Mouse (Mus musculus) forebrain, embryonic 11.5 days (tissue): ENCODE data around the gene Cplx3. TPM values are rescaled to one million over a fixed set of nuclear protein-coding genes. Genes with fewer than 3 reads are reported as not detected.

ENCODE experiments used
- ATAC-seq: fragments of 200-750 bp; cut with Nextera tagmentation; replicated peaks from 2 replicates; pipeline ENCODE4 v1.8.0; 2017; ENCODE audit warnings: moderate TSS enrichment; ENCODE audit not compliant: low FRiP score
- DNase-seq: peaks from one replicate; pipeline ENCODE4 v3.0.0-alpha.2; 2017; ENCODE audit warnings: low spot score
- H3K27ac ChIP-seq: fragments of 300-500 bp; sonication (generic); 2 replicates; pipeline ENCODE4 v1.5.1; 2014; ENCODE audit warnings: low read depth, low read length
- H3K27me3 ChIP-seq: fragments of 300-500 bp; sonication (generic); 2 replicates; pipeline ENCODE4 v1.6.1; 2014; ENCODE audit warnings: mild to moderate bottlenecking, low read length, mixed read lengths; ENCODE audit not compliant: control insufficient read depth, insufficient read depth
- H3K36me3 ChIP-seq: fragments of 300-500 bp; sonication (generic); 2 replicates; pipeline ENCODE4 v1.6.1; 2014; ENCODE audit warnings: mild to moderate bottlenecking, low read length, moderate library complexity, mixed read lengths; ENCODE audit not compliant: control insufficient read depth, insufficient read depth
- H3K4me1 ChIP-seq: fragments of 300-500 bp; sonication (generic); replicated peaks from 2 replicates; pipeline ENCODE4 v1.6.1; 2014; ENCODE audit warnings: low read length, mixed read lengths; ENCODE audit not compliant: control insufficient read depth, insufficient read depth
- H3K4me2 ChIP-seq: fragments of 300-500 bp; sonication (generic); 2 replicates; pipeline ENCODE4 v1.6.1; 2014; ENCODE audit warnings: low read depth, mild to moderate bottlenecking, low read length, moderate library complexity, mixed read lengths; ENCODE audit not compliant: severe bottlenecking
- H3K4me3 ChIP-seq: fragments of 300-500 bp; sonication (generic); 2 replicates; pipeline ENCODE4 v1.5.1; 2014; ENCODE audit warnings: low read depth, low read length
- H3K9ac ChIP-seq: fragments of 300-500 bp; sonication (generic); 2 replicates; pipeline ENCODE4 v1.6.1; 2014; ENCODE audit warnings: low read length
- H3K9me3 ChIP-seq: fragments of 300-500 bp; sonication (generic); 2 replicates; pipeline ENCODE4 v1.6.1; 2016; ENCODE audit warnings: low read length, mixed read lengths; ENCODE audit not compliant: control insufficient read depth
- WGBS: fragments of 180-500 bp; shearing (Covaris S2); extraction: QIAGEN DNeasy Blood & Tissue Kit; methylation state at CpG from one replicate; pipeline ENCODE4 v1.1.7; 2014; 5-methylcytosine and 5-hydroxymethylcytosine counted together
- polyA plus RNA-seq: library from polyadenylated mRNA; unstranded; fragments of >200 nt; fragmentation: Nextera tagmentation; extraction: Ambion mirVana; gene quantifications from 2 replicates; pipeline ENCODE4 v1.2.1, GENCODE M21; 2014

Cplx3 gene
- polyA plus RNA-seq, 1 experiment from 2014 or later = not detected

DNA sequence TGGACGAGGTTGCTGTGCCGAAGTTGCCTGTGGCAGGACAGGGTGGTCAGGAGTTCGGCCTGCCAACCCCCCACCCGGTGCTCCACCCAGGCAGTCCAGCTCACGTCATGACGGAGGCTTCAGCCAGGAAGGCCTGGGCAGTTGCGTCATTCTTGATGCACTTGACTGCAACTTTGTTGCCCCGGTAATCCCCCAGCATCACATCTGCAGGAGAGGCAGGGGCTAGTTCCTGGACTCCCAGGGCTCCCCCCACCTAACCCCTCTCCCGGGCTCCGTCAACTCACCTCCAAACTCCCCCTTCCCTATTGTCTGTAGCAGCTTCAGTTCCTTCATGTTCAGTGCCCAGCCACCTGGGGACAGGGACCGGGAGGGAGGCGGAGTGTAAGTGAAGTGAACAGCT lies 22.6 kb upstream of the Cplx3 start:
- Histone ChIP-seq H3K27ac (no peak overlapping the region), H3K4me2 (no peak overlapping the region), H3K4me1 (no peaks in the 10 kb centered on the region), H3K4me3 (no peak overlapping the region), H3K27me3 (no peaks in the 10 kb centered on the region), H3K9ac (no peak overlapping the region), H3K9me3 (no peaks in the 10 kb centered on the region), H3K36me3 (peaks cover 14% of the 10 kb centered on the region; the same call in 1 of the 2 replicates)
- WGBS = 93% methylated on average over 12 of the region's 12 CpGs
- DNase-seq (no peak), ATAC-seq (no peak)

DNA sequence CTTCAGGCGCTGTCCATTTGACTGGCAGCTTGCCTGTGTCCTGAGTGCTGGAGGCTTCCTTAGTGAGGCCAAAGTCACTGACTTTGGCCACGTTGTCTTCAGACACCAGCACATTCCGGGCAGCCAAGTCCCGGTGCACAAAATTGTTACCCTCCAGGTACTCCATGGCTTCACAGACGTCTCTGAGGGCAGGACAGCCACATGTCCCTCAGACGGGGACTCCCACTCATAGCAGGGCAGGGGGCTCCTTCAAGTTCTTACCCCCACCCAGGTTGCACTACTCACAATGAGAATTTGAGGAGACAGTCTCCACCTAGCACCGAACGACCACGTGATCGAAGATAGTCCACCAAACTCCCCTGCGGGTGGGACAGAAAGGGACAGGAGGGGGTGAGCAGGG lies 21.8 kb upstream of the Cplx3 start:
- H3K27me3 ChIP-seq = no peaks in the 10 kb centered on the region
- no peaks in the 10 kb centered on the region for H3K4me1 ChIP-seq
- H3K4me2 ChIP-seq = no peak overlapping the region
- no peak for ATAC-seq
- no peak overlapping the region for H3K27ac ChIP-seq
- H3K9ac ChIP-seq = no peak overlapping the region
- peaks cover 14% of the 10 kb centered on the region; the same call in 1 of the 2 replicates for H3K36me3 ChIP-seq
- H3K9me3 ChIP-seq = no peaks in the 10 kb centered on the region
- DNase-seq = no peak
- 88% methylated on average over 11 of the region's 11 CpGs for WGBS
- H3K4me3 ChIP-seq = no peak overlapping the region

DNA sequence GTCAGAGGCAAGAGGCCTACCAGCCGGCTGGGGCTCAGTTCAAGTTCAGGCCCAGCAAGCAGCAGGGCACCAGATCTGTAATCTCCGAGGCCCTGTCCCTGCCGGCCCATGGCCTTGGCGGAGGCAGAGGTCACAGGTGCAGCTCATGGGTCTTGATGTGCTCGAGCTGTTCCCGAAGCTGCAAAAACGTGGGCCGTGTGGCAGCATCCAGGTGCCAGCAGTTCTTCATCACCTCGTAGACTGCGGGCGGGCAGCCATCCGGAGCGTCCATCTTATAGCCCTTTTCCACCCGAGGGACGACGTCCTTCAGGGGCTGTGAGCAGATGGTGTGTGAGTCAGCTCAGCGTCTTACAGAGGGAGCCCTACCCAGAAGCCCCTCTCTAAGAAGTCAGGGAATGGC lies 21.1 kb upstream of the Cplx3 start:
- H3K36me3 ChIP-seq = peaks cover 14% of the 10 kb centered on the region; the same call in 1 of the 2 replicates
- ATAC-seq (no peak), DNase-seq (no peak)
- no peak overlapping the region for H3K27ac ChIP-seq
- 94% methylated on average over 17 of the region's 17 CpGs for WGBS
- H3K9ac ChIP-seq = no peak overlapping the region
- H3K27me3 ChIP-seq = no peaks in the 10 kb centered on the region
- no peak overlapping the region for H3K4me3 ChIP-seq
- H3K4me1 ChIP-seq = no peaks in the 10 kb centered on the region
- no peak overlapping the region for H3K4me2 ChIP-seq
- H3K9me3 ChIP-seq = no peaks in the 10 kb centered on the region

DNA sequence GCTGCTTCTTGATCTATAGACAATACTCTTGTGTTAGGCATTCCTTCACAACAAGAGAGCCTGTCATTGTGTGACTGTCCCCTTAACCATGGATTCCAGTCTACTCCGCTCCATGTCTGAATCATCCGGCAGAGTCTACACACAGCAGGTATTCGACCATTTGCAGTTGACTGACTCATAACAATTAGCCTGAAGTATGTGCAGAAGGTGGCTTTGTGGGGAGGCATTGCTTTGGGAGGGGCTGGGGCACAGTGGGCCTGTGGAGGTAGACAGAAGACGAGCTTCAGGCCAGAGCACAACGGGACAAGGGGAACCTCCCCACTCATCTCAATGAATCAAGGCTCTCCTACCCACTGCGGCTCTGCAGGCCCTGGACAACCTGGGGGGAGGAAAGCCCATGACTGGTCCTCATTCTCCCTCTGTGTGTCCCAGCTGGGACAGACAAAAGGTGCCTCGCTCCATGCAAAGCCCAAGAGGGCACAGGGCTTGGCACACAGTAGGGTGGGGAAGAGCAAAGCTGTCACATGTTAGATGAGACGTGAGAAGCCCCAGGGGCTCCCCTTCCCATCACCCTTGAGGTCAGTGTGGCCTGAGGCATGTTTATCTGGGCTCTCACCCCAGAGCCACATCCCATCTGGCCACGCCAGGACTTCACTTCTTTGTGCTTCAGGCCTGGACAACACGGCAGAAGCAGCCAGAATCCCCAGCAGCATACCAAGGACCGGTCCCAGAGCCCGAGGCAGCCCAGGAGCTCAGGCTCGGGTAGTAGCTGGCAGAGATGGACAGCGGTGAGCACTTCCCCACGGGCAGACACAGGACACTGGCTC lies 19.8 kb upstream of the Cplx3 start:
- WGBS = 67% methylated on average over 15 of the region's 15 CpGs
- Histone ChIP-seq H3K36me3 (peaks cover 14% of the 10 kb centered on the region; the same call in 1 of the 2 replicates), H3K4me2 (no peak overlapping the region), H3K27me3 (no peaks in the 10 kb centered on the region), H3K27ac (no peak overlapping the region), H3K4me1 (no peaks in the 10 kb centered on the region), H3K4me3 (no peak overlapping the region), H3K9ac (no peak overlapping the region), H3K9me3 (no peaks in the 10 kb centered on the region)
- DNase-seq = no peak
- ATAC-seq = no peak

DNA sequence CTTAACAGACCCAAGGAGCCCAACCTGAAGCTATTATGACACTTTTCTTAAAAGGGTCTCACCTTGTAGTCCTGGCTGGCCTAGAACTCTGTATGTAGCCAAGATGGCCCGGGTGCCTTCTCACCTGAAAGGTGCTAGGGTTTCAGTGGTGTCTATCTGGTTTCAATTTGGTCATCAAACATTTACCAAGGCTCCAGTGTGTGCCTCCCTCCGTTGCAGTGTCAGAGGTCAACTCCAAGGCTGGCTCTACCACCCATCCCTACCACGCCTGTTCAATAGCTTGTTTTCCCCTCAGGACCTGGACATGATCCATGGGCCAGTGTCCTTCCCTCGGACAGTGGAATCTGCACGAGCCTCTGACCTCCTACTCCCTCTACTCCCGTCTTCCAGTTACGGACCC lies 18.2 kb upstream of the Cplx3 start:
- 82% methylated on average over 7 of the region's 7 CpGs for WGBS
- Histone ChIP-seq H3K27ac (no peak overlapping the region), H3K27me3 (no peaks in the 10 kb centered on the region), H3K9ac (no peak overlapping the region), H3K9me3 (no peaks in the 10 kb centered on the region), H3K4me3 (no peak overlapping the region), H3K4me2 (no peak overlapping the region), H3K36me3 (peaks cover 12% of the 10 kb centered on the region; the same call in 1 of the 2 replicates), H3K4me1 (no peaks in the 10 kb centered on the region)
- no peak for DNase-seq
- ATAC-seq = no peak

DNA sequence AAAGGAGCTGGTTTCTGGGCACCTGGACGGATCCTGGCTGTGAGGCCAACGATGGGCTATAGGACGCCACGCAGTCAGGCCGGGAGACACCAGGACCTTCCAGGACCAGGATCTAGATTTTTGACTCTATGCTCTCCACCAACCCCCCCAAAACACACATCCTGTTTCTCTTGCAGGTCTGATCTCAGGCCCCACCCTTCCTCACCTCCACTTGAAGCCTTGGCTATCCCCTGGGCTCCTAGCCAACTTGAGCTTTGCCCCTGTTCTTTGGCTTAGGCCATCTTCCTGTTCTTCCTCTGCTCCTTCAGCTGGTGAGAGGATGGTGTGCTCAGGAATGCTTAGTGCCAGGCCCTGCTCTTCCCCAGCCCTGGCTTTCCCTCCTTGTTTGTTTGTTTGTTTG lies 14.6 kb upstream of the Cplx3 start, which contains the start of gene Lman1l:
Lman1l (minus strand) TSS at position 101 of the 400 bp plus-strand sequence.
- Histone ChIP-seq H3K4me1 (no peaks in the 10 kb centered on the region), H3K27ac (no peak within 1 kb of the TSS), H3K9me3 (no peaks in the 10 kb centered on the region), H3K27me3 (no peaks in the 10 kb centered on the region), H3K9ac (no peak within 1 kb of the TSS), H3K36me3 (no peaks in the 10 kb centered on the region; the same call in 1 of the 2 replicates), H3K4me3 (no peak within 1 kb of the TSS), H3K4me2 (no peak within 1 kb of the TSS)
- no peak for ATAC-seq
- DNase-seq = no peak
- 91% methylated on average over 5 of the region's 5 CpGs for WGBS

DNA sequence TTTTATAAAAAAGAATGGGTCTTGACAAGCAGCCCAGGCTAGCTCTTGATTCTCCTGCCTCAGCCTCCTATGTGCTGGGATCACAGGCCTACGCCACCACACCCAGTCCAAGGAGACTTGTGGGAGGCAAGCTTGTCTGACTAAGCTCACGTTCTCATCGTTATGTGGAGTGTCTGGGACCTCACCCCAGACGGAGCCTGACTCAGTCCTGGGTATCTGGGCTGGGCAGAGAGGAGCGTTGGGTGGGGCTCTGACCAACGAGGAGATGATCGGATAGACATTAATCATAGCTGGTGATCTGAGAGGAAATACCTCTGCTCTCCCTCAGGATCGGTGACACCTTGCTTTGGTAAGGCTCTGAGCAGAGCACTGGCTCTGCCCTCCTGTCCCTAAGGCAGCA lies 12.8 kb upstream of the Cplx3 start:
- Histone ChIP-seq H3K9ac (no peak overlapping the region), H3K27ac (no peak overlapping the region), H3K27me3 (no peaks in the 10 kb centered on the region), H3K36me3 (no peaks in the 10 kb centered on the region), H3K4me2 (no peak overlapping the region), H3K4me1 (no peaks in the 10 kb centered on the region), H3K9me3 (no peaks in the 10 kb centered on the region), H3K4me3 (no peak overlapping the region)
- DNase-seq (no peak), ATAC-seq (no peak)
- 89% methylated on average over 8 of the region's 8 CpGs for WGBS

DNA sequence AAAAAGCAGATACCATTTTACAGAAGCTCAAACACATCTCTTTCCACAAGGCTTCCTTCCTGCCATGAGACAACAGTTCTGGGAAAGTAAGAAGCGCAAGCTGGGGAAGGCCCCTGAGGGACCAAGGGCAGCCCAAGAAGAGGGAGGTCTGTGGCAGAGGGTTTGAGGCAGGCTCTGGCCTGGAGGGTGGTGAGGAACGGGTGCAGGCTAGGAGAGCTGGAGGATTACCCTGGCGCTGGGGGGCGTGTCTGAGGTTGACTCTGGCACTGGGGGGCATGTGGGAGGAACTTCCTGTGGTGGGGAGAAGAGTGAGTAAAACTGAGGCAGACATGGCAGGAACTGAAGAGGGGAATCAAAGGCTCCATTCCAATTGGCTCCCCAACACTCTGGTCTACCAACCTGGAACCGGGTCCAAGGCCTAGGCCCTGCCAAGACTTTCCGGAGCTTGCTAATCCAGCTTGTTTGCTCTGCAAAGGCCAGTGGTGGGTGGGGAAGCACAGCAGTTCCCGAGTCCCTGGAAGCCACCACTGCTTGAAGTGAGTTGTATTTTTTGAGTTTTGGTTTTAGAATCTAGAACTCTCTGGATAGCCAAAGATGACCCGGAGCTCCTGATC lies 11.6 kb upstream of the Cplx3 start:
- Histone ChIP-seq H3K27me3 (no peaks in the 10 kb centered on the region), H3K9ac (no peak overlapping the region), H3K4me2 (no peak overlapping the region), H3K9me3 (no peaks in the 10 kb centered on the region), H3K4me1 (no peaks in the 10 kb centered on the region), H3K27ac (no peak overlapping the region), H3K36me3 (no peaks in the 10 kb centered on the region), H3K4me3 (no peak overlapping the region)
- 77% methylated on average over 8 of the region's 8 CpGs for WGBS
- DNase-seq = no peak
- no peak for ATAC-seq
